ENCODE assay signal across 26 mouse cellular contexts in the genomic region with DNA sequence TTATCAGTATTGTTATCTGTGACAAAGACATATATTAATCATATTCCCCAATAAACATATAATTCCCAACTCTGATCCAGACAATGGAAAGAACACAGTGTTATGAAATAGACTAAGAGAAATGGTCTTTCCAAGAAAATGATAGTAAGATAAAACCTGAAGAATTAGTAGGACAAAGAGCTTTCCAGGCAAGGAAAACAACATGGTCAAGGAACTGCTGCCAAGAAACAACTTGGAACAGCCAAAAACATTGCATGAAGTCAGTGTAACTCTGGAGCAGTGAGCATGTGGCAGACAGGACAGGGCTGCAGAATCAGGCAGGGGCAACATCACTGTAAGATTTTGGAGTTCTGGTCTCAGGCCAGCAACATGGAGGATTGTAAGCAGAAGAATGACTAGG.
DNase-seq lines count a peak whose midpoint lies in the region; ATAC-seq lines count a peak whose summit lies in the region.
"Had no signal": no experiment of that assay in that cellular context is flagged by ENCODE, and none has a peak within 500 bp of the region (broad histone marks: within the 10 kb centered on the region; RNA-seq: fewer than 3 reads in every experiment).

No protein-coding gene starts in this region.

- H3K27me3 ChIP-seq in heart, embryonic 11.5 days (ENCODE audit: control insufficient read depth, insufficient read depth, low read length), result no peaks in the 10 kb centered on the region
- H3K27me3 ChIP-seq in intestine, embryonic 16.5 days (replicated peaks; ENCODE audit: control insufficient read depth, insufficient read depth, low read length), result no peaks in the 10 kb centered on the region
- H3K27me3 ChIP-seq: embryonic facial prominence, embryonic 15.5 days; heart, embryonic 13.5 days; hindbrain, embryonic 13.5 days; kidney, embryonic 15.5 days; limb, embryonic 12.5 days; megakaryocyte, embryonic 14.5 days had no signal

- H3K9me3 ChIP-seq in heart, embryonic 11.5 days (replicated peaks; ENCODE audit: control insufficient read depth, low read length), result no peaks in the 10 kb centered on the region
- H3K9me3 ChIP-seq in intestine, embryonic 16.5 days (ENCODE audit: control insufficient read depth, low read length), result no peaks in the 10 kb centered on the region
- H3K9me3 ChIP-seq: embryonic facial prominence, embryonic 15.5 days; forebrain, embryonic 10.5 days; G1E; heart, embryonic 13.5 days; hindbrain, embryonic 13.5 days; kidney, embryonic 15.5 days; limb, embryonic 12.5 days had no signal

- no peaks in the 10 kb centered on the region for H3K4me1 ChIP-seq in heart, embryonic 11.5 days (ENCODE audit: control insufficient read depth, insufficient read depth, low read length)
- H3K4me1 ChIP-seq in intestine, embryonic 16.5 days (ENCODE audit: control insufficient read depth, insufficient read depth, low read length), result no peaks in the 10 kb centered on the region
- H3K4me1 ChIP-seq: forebrain, embryonic 10.5 days; hindbrain, embryonic 13.5 days; kidney, embryonic 15.5 days; limb, embryonic 12.5 days; megakaryocyte, embryonic 14.5 days had no signal

- no peak overlapping the region for H3K4me2 ChIP-seq in heart, embryonic 11.5 days
- no peak overlapping the region for H3K4me2 ChIP-seq in intestine, embryonic 16.5 days (ENCODE audit: low read depth, low read length)
- H3K4me2 ChIP-seq: embryonic facial prominence, embryonic 15.5 days; heart, embryonic 13.5 days; hindbrain, embryonic 13.5 days; kidney, embryonic 15.5 days; limb, embryonic 12.5 days had no signal

- H3K9ac ChIP-seq in heart, embryonic 11.5 days (ENCODE audit: low read depth, low read length), result no peak overlapping the region
- no peak overlapping the region for H3K9ac ChIP-seq in intestine, embryonic 16.5 days (ENCODE audit: low read depth, low read length)
- H3K9ac ChIP-seq: embryonic facial prominence, embryonic 15.5 days; heart, embryonic 13.5 days; hindbrain, embryonic 13.5 days; kidney, embryonic 15.5 days; limb, embryonic 12.5 days had no signal

- intact Hi-C loops in heart, postnatal 14 days (cut with DNase I), result no loop called here
- intact Hi-C loops in left cerebral cortex, postnatal 10 days (cut with DNase I), result no loop called here

- no peak overlapping the region for H3K27ac ChIP-seq in heart, embryonic 11.5 days (ENCODE audit: low read depth, low read length)
- no peak overlapping the region for H3K27ac ChIP-seq in intestine, embryonic 16.5 days (ENCODE audit: low read length)
- H3K27ac ChIP-seq: forebrain, embryonic 10.5 days; gastrocnemius, adult 2 months; heart, embryonic 13.5 days; hindbrain, embryonic 13.5 days; layer of hippocampus, adult 2 months; left cerebral cortex, adult 2 months; limb, embryonic 12.5 days; stomach, postnatal 0 days had no signal

- no peaks in the 10 kb centered on the region for H3K36me3 ChIP-seq in heart, embryonic 11.5 days (ENCODE audit: control insufficient read depth, insufficient read depth, low read length)
- no peaks in the 10 kb centered on the region for H3K36me3 ChIP-seq in intestine, embryonic 16.5 days (ENCODE audit: control insufficient read depth, insufficient read depth, low read length)
- H3K36me3 ChIP-seq: embryonic facial prominence, embryonic 15.5 days; forebrain, embryonic 10.5 days; G1E; heart, embryonic 13.5 days; hindbrain, embryonic 13.5 days; kidney, embryonic 15.5 days; limb, embryonic 12.5 days had no signal

- DNase-seq in heart, adult 8-10 months (ENCODE audit: low spot score), result peak; percentile 36
- DNase-seq in ovary, adult 18-20 months (ENCODE audit: low spot score), result peak; percentile 20
- DNase-seq in ovary, postnatal 10 days (ENCODE audit: low spot score), result no peak
- peak; percentile 10 to 25 for DNase-seq in heart, postnatal 14 days
- DNase-seq in lung, postnatal 14 days, result peak; percentile 33
- no peak for DNase-seq in left cerebral cortex, postnatal 10 days (ENCODE audit: extremely low spot score in 1 of 2, low spot score in 2 of 2)
- DNase-seq: adrenal gland, adult 2 months; cerebellum, adult 18-20 months; gastrocnemius, adult 2 months; right cerebral cortex, postnatal 25 days; thymus, postnatal 4 days had no signal

- ATAC-seq in heart, embryonic 11.5 days (replicated peaks; ENCODE audit: insufficient number of reproducible peaks, low FRiP score, low TSS enrichment), result no peak
- no peak for ATAC-seq in intestine, embryonic 16.5 days
- ATAC-seq: CD4-positive, CD25-positive, alpha-beta regulatory T cell, adult 4 months; midbrain, embryonic 16.5 days had no signal

- H3K4me3 ChIP-seq in heart, embryonic 11.5 days (ENCODE audit: low read depth, low read length), result no peak overlapping the region
- H3K4me3 ChIP-seq in intestine, embryonic 16.5 days (ENCODE audit: low read length), result no peak overlapping the region
- H3K4me3 ChIP-seq: embryonic facial prominence, embryonic 15.5 days; forebrain, embryonic 10.5 days; gastrocnemius, adult 2 months; heart, embryonic 13.5 days; hindbrain, embryonic 13.5 days; kidney, embryonic 15.5 days; layer of hippocampus, adult 2 months; left cerebral cortex, adult 2 months; limb, embryonic 12.5 days; megakaryocyte, embryonic 14.5 days had no signal

Comparison
In these comparisons a context has a peak if more than half of its experiments do, and no peak if none do; other contexts are left out.
1. DNase-seq: peak in heart, adult 8-10 months (single experiment), ovary, adult 18-20 months (single experiment), heart, postnatal 14 days (2 of 2) and lung, postnatal 14 days (single experiment); none in ovary, postnatal 10 days (single experiment) and left cerebral cortex, postnatal 10 days (0 of 2).